Mouse (Mus musculus): ENCODE data around the gene Kdm2b.

- TF ChIP-seq GATA1 (IDR thresholded peaks at IDR 0.05; ENCODE audit: low read length) (no peak), TAL1 (IDR thresholded peaks at IDR 0.05; ENCODE audit: low read length) (no peak)
Measured at GRCm38 (mm10) chr5:122880241-122880980, 109.2 kb downstream of the Kdm2b start.

All from erythroblast, embryonic 14.5 days (primary cell).